Mouse (Mus musculus): ENCODE results near the gene Atp5h.

Atp5h gene

DNA sequence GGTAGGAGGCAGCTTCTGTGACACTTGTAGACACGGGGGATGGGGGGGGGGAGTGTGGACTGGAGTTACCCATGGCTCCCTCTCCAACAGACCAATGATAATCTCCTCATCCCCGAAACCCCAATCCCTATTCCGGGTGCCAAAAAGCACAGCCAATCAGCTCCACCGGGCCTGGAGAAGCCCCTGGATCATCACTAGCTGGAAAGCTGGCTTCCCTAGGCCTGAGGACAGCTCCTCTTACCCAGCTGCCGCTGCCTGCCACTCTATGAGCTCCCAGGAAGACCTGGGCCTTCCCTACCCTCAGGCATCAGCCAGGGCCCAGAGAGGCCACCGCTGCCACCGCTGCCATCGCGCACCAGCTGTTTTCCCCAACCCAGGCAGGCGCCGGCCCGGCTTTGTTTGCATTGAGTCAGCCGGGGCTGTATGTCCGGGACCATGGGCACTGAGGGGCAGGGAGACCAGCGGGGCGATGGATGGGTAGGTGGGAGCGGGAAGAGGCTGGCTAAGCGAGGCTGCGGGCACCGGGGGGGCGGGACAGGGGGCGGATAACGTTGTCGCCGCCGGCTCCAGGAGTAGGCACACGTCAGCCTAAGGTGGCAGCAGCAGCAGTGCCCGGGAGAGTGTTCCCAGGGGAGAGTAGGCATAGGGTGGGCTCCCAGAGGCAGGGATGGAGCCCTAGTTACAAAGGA lies 52.9 kb downstream of the Atp5h start:
- WGBS: 2% methylated on average over 28 of the region's 28 CpGs

- WGBS: 31% methylated on average over 7 of the region's 7 CpGs
These were observed 53.6 kb downstream of the Atp5h start for GRCm38 (mm10) chr11:115366039-115366705.

Measured in cerebral cortex, adult 2 months (tissue).